Mouse (Mus musculus): ENCODE measurements around the gene Tmem126b. TPM values are rescaled to one million over a fixed set of nuclear protein-coding genes. Genes with fewer than 3 reads are reported as not detected.

Gene Tmem126b
- polyA plus RNA-seq, 2 experiments: 5.6 to 11.2 TPM

GRCm38 (mm10) chr7:90473511-90473910, 2.3 kb downstream of the Tmem126b start:
- no peak overlapping the region for H3K9ac ChIP-seq (replicated peaks)
- DNase-seq (ENCODE audit: low read depth in 3 of 3, low spot score in 3 of 3) (no peak), ATAC-seq (ENCODE audit: insufficient read depth) (no peak)
- peaks cover 2% of the 10 kb centered on the region; the same call in 1 of the 2 replicates for H3K36me3 ChIP-seq (replicated peaks; ENCODE audit: control insufficient read depth, insufficient read depth, low read depth)
- no peak overlapping the region for H3K4me3 ChIP-seq (ENCODE audit: insufficient read depth in 1 of 2, low read depth in 2 of 2, low read length in 2 of 2)
- 33% methylated on average over 2 of the region's 2 CpGs for WGBS (ENCODE audit: insufficient replicate concordance)
- peaks cover 8 to 11% of the 10 kb centered on the region in 2 experiments for H3K4me1 ChIP-seq (replicated peaks; ENCODE audit: control insufficient read depth in 2 of 2, insufficient read depth in 2 of 2, low read length in 1 of 2)
- no peak overlapping the region for H3K27ac ChIP-seq
- TF ChIP-seq CTCF (IDR thresholded peaks at IDR 0.05; ENCODE audit: low read depth) (no peak), EP300 (IDR thresholded peaks at IDR 0.05; ENCODE audit: low read depth) (no peak)
- peaks cover 2% of the 10 kb centered on the region; the same call in 1 of the 2 replicates for H3K27me3 ChIP-seq (ENCODE audit: control insufficient read depth, insufficient read depth, low read length)
- no peak overlapping the region for H3K4me2 ChIP-seq (ENCODE audit: low read depth)
- no peaks in the 10 kb centered on the region for H3K9me3 ChIP-seq (ENCODE audit: control insufficient read depth, low read length)

- Histone ChIP-seq H3K4me1 (replicated peaks; ENCODE audit: control insufficient read depth in 2 of 2, insufficient read depth in 2 of 2, low read length in 1 of 2) (peaks cover 6 to 9% of the 10 kb centered on the region in 2 experiments; a peak in 3 of 4 replicates), H3K4me2 (ENCODE audit: low read depth) (no peak overlapping the region), H3K36me3 (replicated peaks; ENCODE audit: control insufficient read depth, insufficient read depth, low read depth) (no peaks in the 10 kb centered on the region), H3K27me3 (ENCODE audit: control insufficient read depth, insufficient read depth, low read length) (no peaks in the 10 kb centered on the region), H3K4me3 (ENCODE audit: insufficient read depth in 1 of 2, low read depth in 2 of 2, low read length in 2 of 2) (no peak overlapping the region), H3K9me3 (ENCODE audit: control insufficient read depth, low read length) (no peaks in the 10 kb centered on the region), H3K9ac (replicated peaks) (no peak overlapping the region), H3K27ac (no peak overlapping the region)
- 70% methylated on average over 5 of the region's 5 CpGs for WGBS (ENCODE audit: insufficient replicate concordance)
- DNase-seq (ENCODE audit: low read depth in 3 of 3, low spot score in 3 of 3) (no peak), ATAC-seq (ENCODE audit: insufficient read depth) (no peak)
- TF ChIP-seq CTCF (IDR thresholded peaks at IDR 0.05; ENCODE audit: low read depth) (no peak), EP300 (IDR thresholded peaks at IDR 0.05; ENCODE audit: low read depth) (no peak)
Observed at GRCm38 (mm10) chr7:90461441-90461840, 14.4 kb downstream of the Tmem126b start.

- no peak overlapping the region for H3K4me3 ChIP-seq (ENCODE audit: insufficient read depth in 1 of 2, low read depth in 2 of 2, low read length in 2 of 2)
- no peak overlapping the region for H3K9ac ChIP-seq (replicated peaks)
- DNase-seq (ENCODE audit: low read depth in 3 of 3, low spot score in 3 of 3) (no peak), ATAC-seq (ENCODE audit: insufficient read depth) (no peak)
- H3K27ac ChIP-seq: no peak overlapping the region
- no peaks in the 10 kb centered on the region for H3K27me3 ChIP-seq (ENCODE audit: control insufficient read depth, insufficient read depth, low read length)
- peaks cover 6 to 13% of the 10 kb centered on the region in 2 experiments; a peak in 3 of 4 replicates for H3K4me1 ChIP-seq (replicated peaks; ENCODE audit: control insufficient read depth in 2 of 2, insufficient read depth in 2 of 2, low read length in 1 of 2)
- no peak for TF ChIP-seq EP300 (IDR thresholded peaks at IDR 0.05; ENCODE audit: low read depth)
- peak; percentile 78 for TF ChIP-seq CTCF (IDR thresholded peaks at IDR 0.05; ENCODE audit: low read depth)
- no peaks in the 10 kb centered on the region for H3K36me3 ChIP-seq (replicated peaks; ENCODE audit: control insufficient read depth, insufficient read depth, low read depth)
- 11% methylated on average over 14 of the region's 14 CpGs for WGBS (ENCODE audit: insufficient replicate concordance)
- H3K4me2 ChIP-seq (ENCODE audit: low read depth): peak overlapping the region; percentile 31
- no peaks in the 10 kb centered on the region for H3K9me3 ChIP-seq (ENCODE audit: control insufficient read depth, low read length)
Observed at GRCm38 (mm10) chr7:90460930-90461329, 14.9 kb downstream of the Tmem126b start.

GRCm38 (mm10) chr7:90460330-90460729, 15.5 kb downstream of the Tmem126b start:
- ATAC-seq (ENCODE audit: insufficient read depth): no peak
- no peak overlapping the region for H3K9ac ChIP-seq (replicated peaks)
- TF ChIP-seq CTCF (IDR thresholded peaks at IDR 0.05; ENCODE audit: low read depth): no peak
- TF ChIP-seq EP300 (IDR thresholded peaks at IDR 0.05; ENCODE audit: low read depth): no peak
- peak overlapping the region; percentile 31 for H3K4me2 ChIP-seq (ENCODE audit: low read depth)
- H3K27me3 ChIP-seq (ENCODE audit: control insufficient read depth, insufficient read depth, low read length): no peaks in the 10 kb centered on the region
- H3K4me1 ChIP-seq (replicated peaks; ENCODE audit: control insufficient read depth in 2 of 2, insufficient read depth in 2 of 2, low read length in 1 of 2): peaks cover 9 to 13% of the 10 kb centered on the region in 2 experiments; a peak in 3 of 4 replicates
- H3K4me3 ChIP-seq (ENCODE audit: insufficient read depth in 1 of 2, low read depth in 2 of 2, low read length in 2 of 2): no peak overlapping the region
- no peaks in the 10 kb centered on the region for H3K9me3 ChIP-seq (ENCODE audit: control insufficient read depth, low read length)
- WGBS (ENCODE audit: insufficient replicate concordance): 56% methylated on average over 10 of the region's 10 CpGs
- no peak for DNase-seq (ENCODE audit: low read depth in 3 of 3, low spot score in 3 of 3)
- no peak overlapping the region for H3K27ac ChIP-seq
- no peaks in the 10 kb centered on the region for H3K36me3 ChIP-seq (replicated peaks; ENCODE audit: control insufficient read depth, insufficient read depth, low read depth)

- 5% methylated on average over 10 of the region's 10 CpGs for WGBS (ENCODE audit: insufficient replicate concordance)
- no peaks in the 10 kb centered on the region for H3K27me3 ChIP-seq (ENCODE audit: control insufficient read depth, insufficient read depth, low read length)
- peak overlapping the region; percentile 93 for H3K4me2 ChIP-seq (ENCODE audit: low read depth)
- DNase-seq (ENCODE audit: low read depth in 3 of 3, low spot score in 3 of 3): no peak
- peaks cover 5% of the 10 kb centered on the region; the same call in 1 of the 2 replicates for H3K36me3 ChIP-seq (replicated peaks; ENCODE audit: control insufficient read depth, insufficient read depth, low read depth)
- H3K4me1 ChIP-seq (replicated peaks; ENCODE audit: control insufficient read depth in 2 of 2, insufficient read depth in 2 of 2, low read length in 1 of 2): peaks cover 9 to 13% of the 10 kb centered on the region in 2 experiments; a peak in 3 of 4 replicates
- no peaks in the 10 kb centered on the region for H3K9me3 ChIP-seq (ENCODE audit: control insufficient read depth, low read length)
- peak overlapping the region; percentile 76 for H3K9ac ChIP-seq (replicated peaks)
- peak overlapping the region; percentile 57 for H3K27ac ChIP-seq
- TF ChIP-seq CTCF (IDR thresholded peaks at IDR 0.05; ENCODE audit: low read depth) (no peak; the same call in 1 of the 2 replicates), EP300 (IDR thresholded peaks at IDR 0.05; ENCODE audit: low read depth) (no peak)
- peak overlapping the region; percentile 71 to 74 for H3K4me3 ChIP-seq (ENCODE audit: insufficient read depth in 1 of 2, low read depth in 2 of 2, low read length in 2 of 2)
- ATAC-seq (ENCODE audit: insufficient read depth): peak; percentile 15
Observed at GRCm38 (mm10) chr7:90457517-90457916, 18.3 kb downstream of the Tmem126b start.
